Mouse (Mus musculus): ENCODE results near the gene Oser1. TPM values are rescaled to one million over a fixed set of nuclear protein-coding genes. Genes with fewer than 3 reads are reported as not detected.
"Not testable (repeated sequence)": the region's sequence is repeated elsewhere in the genome, so short reads cannot be mapped to it uniquely, and the experiment has no call there.

Oser1 gene
- polyA plus RNA-seq, 1 experiment from 2014 or later = 96.5 TPM

- Histone ChIP-seq H3K4me1 (no peaks in the 10 kb centered on the region), H3K27ac (no peak overlapping the region), H3K9me3 (no peaks in the 10 kb centered on the region), H3K4me2 (replicated peaks) (no peak overlapping the region), H3K36me3 (peaks cover 7% of the 10 kb centered on the region; the same call in 1 of the 2 replicates), H3K9ac (no peak overlapping the region), H3K27me3 (peaks cover 32% of the 10 kb centered on the region), H3K4me3 (no peak overlapping the region)
- no peak for ATAC-seq (ENCODE audit: low FRiP score, low read depth)
- 76% methylated on average over 5 of the region's 5 CpGs for WGBS
Observed at GRCm38 (mm10) chr2:163462386-163462785, 37.9 kb upstream of the Oser1 start.

- WGBS = 94% methylated on average over 9 of the region's 9 CpGs
- not testable (repeated sequence) for H3K9ac ChIP-seq; H3K9me3 ChIP-seq; H3K27ac ChIP-seq; ATAC-seq (ENCODE audit: low FRiP score, low read depth); H3K4me2 ChIP-seq (replicated peaks); H3K36me3 ChIP-seq; H3K4me3 ChIP-seq; H3K4me1 ChIP-seq
- peaks cover 32% of the 10 kb centered on the region for H3K27me3 ChIP-seq
Observed at GRCm38 (mm10) chr2:163461307-163461706, 36.8 kb upstream of the Oser1 start.

- H3K9ac ChIP-seq = no peak overlapping the region
- no peaks in the 10 kb centered on the region for H3K36me3 ChIP-seq
- 89% methylated on average over 8 of the region's 8 CpGs for WGBS
- ATAC-seq (ENCODE audit: low FRiP score, low read depth) = no peak
- H3K27me3 ChIP-seq = peaks cover 32% of the 10 kb centered on the region
- H3K4me1 ChIP-seq = no peaks in the 10 kb centered on the region
- no peaks in the 10 kb centered on the region for H3K9me3 ChIP-seq
- H3K4me2 ChIP-seq (replicated peaks) = no peak overlapping the region
- no peak overlapping the region for H3K27ac ChIP-seq
- H3K4me3 ChIP-seq = no peak overlapping the region
Observed at GRCm38 (mm10) chr2:163460622-163461021, 36.1 kb upstream of the Oser1 start.

GRCm38 (mm10) chr2:163459380-163459779 lies 34.9 kb upstream of the Oser1 start:
- H3K9me3 ChIP-seq = no peaks in the 10 kb centered on the region
- no peak overlapping the region for H3K9ac ChIP-seq
- H3K36me3 ChIP-seq = no peaks in the 10 kb centered on the region

GRCm38 (mm10) chr2:163458539-163459265 lies 34.2 kb upstream of the Oser1 start:
- Histone ChIP-seq H3K4me1 (no peaks in the 10 kb centered on the region), H3K27ac (no peak overlapping the region), H3K4me2 (replicated peaks) (no peak overlapping the region), H3K9ac (no peak overlapping the region), H3K36me3 (no peaks in the 10 kb centered on the region), H3K4me3 (no peak overlapping the region), H3K27me3 (peaks cover 32% of the 10 kb centered on the region), H3K9me3 (no peaks in the 10 kb centered on the region)
- ATAC-seq (ENCODE audit: low FRiP score, low read depth) = no peak
- WGBS = 53% methylated on average over 27 of the region's 27 CpGs

More at GRCm38 (mm10) chr2:163459380-163459779, 34.9 kb upstream of the Oser1 start:
- Histone ChIP-seq H3K4me1 (no peaks in the 10 kb centered on the region), H3K4me2 (replicated peaks) (no peak overlapping the region), H3K27ac (no peak overlapping the region), H3K4me3 (no peak overlapping the region), H3K27me3 (peaks cover 32% of the 10 kb centered on the region)
- no peak for ATAC-seq (ENCODE audit: low FRiP score, low read depth)
- 51% methylated on average over 10 of the region's 10 CpGs for WGBS

- Histone ChIP-seq H3K4me3 (no peak overlapping the region), H3K27me3 (peaks cover 8% of the 10 kb centered on the region), H3K4me1 (no peaks in the 10 kb centered on the region), H3K36me3 (no peaks in the 10 kb centered on the region), H3K9me3 (no peaks in the 10 kb centered on the region), H3K27ac (no peak overlapping the region), H3K9ac (no peak overlapping the region), H3K4me2 (replicated peaks) (no peak overlapping the region)
- 89% methylated on average over 13 of the region's 13 CpGs for WGBS
- no peak for ATAC-seq (ENCODE audit: low FRiP score, low read depth)
Observed at GRCm38 (mm10) chr2:163453378-163453777, 28.9 kb upstream of the Oser1 start.

- WGBS = 94% methylated on average over 6 of the region's 6 CpGs
- H3K27me3 ChIP-seq = peaks cover 1% of the 10 kb centered on the region; the same call in 1 of the 2 replicates
- ATAC-seq (ENCODE audit: low FRiP score, low read depth) = no peak
Observed at GRCm38 (mm10) chr2:163452738-163453137, 28.2 kb upstream of the Oser1 start.

GRCm38 (mm10) chr2:163450668-163451295 lies 26.3 kb upstream of the Oser1 start:
- no peaks in the 10 kb centered on the region for H3K27me3 ChIP-seq
- ATAC-seq (ENCODE audit: low FRiP score, low read depth) = no peak

More at GRCm38 (mm10) chr2:163452738-163453137, 28.2 kb upstream of the Oser1 start:
- Histone ChIP-seq H3K27ac (no peak overlapping the region), H3K4me2 (replicated peaks) (no peak overlapping the region), H3K4me1 (no peaks in the 10 kb centered on the region), H3K4me3 (no peak overlapping the region), H3K9ac (no peak overlapping the region), H3K9me3 (no peaks in the 10 kb centered on the region), H3K36me3 (no peaks in the 10 kb centered on the region)

GRCm38 (mm10) chr2:163449276-163449675 lies 24.8 kb upstream of the Oser1 start:
- Histone ChIP-seq H3K4me3 (no peak overlapping the region), H3K27ac (no peak overlapping the region), H3K27me3 (no peaks in the 10 kb centered on the region), H3K9me3 (no peaks in the 10 kb centered on the region), H3K4me1 (no peaks in the 10 kb centered on the region), H3K36me3 (no peaks in the 10 kb centered on the region), H3K4me2 (replicated peaks) (no peak overlapping the region), H3K9ac (no peak overlapping the region)
- no peak for ATAC-seq (ENCODE audit: low FRiP score, low read depth)
- 65% methylated on average over 3 of the region's 3 CpGs for WGBS

More at GRCm38 (mm10) chr2:163450668-163451295, 26.3 kb upstream of the Oser1 start:
- no peak overlapping the region for H3K27ac ChIP-seq
- WGBS = 73% methylated on average over 6 of the region's 6 CpGs
- no peak overlapping the region for H3K4me2 ChIP-seq (replicated peaks)
- no peak overlapping the region for H3K9ac ChIP-seq
- H3K4me1 ChIP-seq = no peaks in the 10 kb centered on the region
- H3K36me3 ChIP-seq = no peaks in the 10 kb centered on the region
- H3K4me3 ChIP-seq = no peak overlapping the region
- H3K9me3 ChIP-seq = no peaks in the 10 kb centered on the region

- H3K9me3 ChIP-seq = no peaks in the 10 kb centered on the region
- H3K4me2 ChIP-seq (replicated peaks) = no peak overlapping the region
- WGBS = 83% methylated on average over 12 of the region's 12 CpGs
- ATAC-seq (ENCODE audit: low FRiP score, low read depth) = no peak
- no peaks in the 10 kb centered on the region for H3K4me1 ChIP-seq
- no peaks in the 10 kb centered on the region for H3K36me3 ChIP-seq
- H3K9ac ChIP-seq = no peak overlapping the region
- H3K4me3 ChIP-seq = no peak overlapping the region
- H3K27me3 ChIP-seq = no peaks in the 10 kb centered on the region
- H3K27ac ChIP-seq = no peak overlapping the region
Observed at GRCm38 (mm10) chr2:163447375-163447774, 22.9 kb upstream of the Oser1 start.

- Histone ChIP-seq H3K4me1 (0 out of 2 replicates have a peak, but pooled peaks cover under 1% of the 10 kb centered on the region), H3K27ac (no peak overlapping the region)
Observed at GRCm38 (mm10) chr2:163444017-163444416, 19.5 kb upstream of the Oser1 start.

GRCm38 (mm10) chr2:163443543-163443942 lies 19.0 kb upstream of the Oser1 start:
- peaks cover 6% of the 10 kb centered on the region for H3K4me1 ChIP-seq
- no peak overlapping the region for H3K9ac ChIP-seq
- peaks cover 20% of the 10 kb centered on the region for H3K27me3 ChIP-seq
- no peak overlapping the region for H3K4me3 ChIP-seq
- no peaks in the 10 kb centered on the region for H3K9me3 ChIP-seq
- ATAC-seq (ENCODE audit: low FRiP score, low read depth) = no peak
- WGBS = 59% methylated on average over 6 of the region's 6 CpGs
- no peak overlapping the region for H3K4me2 ChIP-seq (replicated peaks)
- no peak overlapping the region for H3K27ac ChIP-seq
- H3K36me3 ChIP-seq = no peaks in the 10 kb centered on the region

More at GRCm38 (mm10) chr2:163444017-163444416, 19.5 kb upstream of the Oser1 start:
- ATAC-seq (ENCODE audit: low FRiP score, low read depth) = no peak
- H3K27me3 ChIP-seq = peaks cover 15% of the 10 kb centered on the region
- no peak overlapping the region for H3K4me2 ChIP-seq (replicated peaks)
- WGBS = 63% methylated on average over 7 of the region's 7 CpGs
- no peaks in the 10 kb centered on the region for H3K9me3 ChIP-seq
- no peak overlapping the region for H3K4me3 ChIP-seq
- H3K36me3 ChIP-seq = no peaks in the 10 kb centered on the region
- no peak overlapping the region for H3K9ac ChIP-seq
